In the genomic region with DNA sequence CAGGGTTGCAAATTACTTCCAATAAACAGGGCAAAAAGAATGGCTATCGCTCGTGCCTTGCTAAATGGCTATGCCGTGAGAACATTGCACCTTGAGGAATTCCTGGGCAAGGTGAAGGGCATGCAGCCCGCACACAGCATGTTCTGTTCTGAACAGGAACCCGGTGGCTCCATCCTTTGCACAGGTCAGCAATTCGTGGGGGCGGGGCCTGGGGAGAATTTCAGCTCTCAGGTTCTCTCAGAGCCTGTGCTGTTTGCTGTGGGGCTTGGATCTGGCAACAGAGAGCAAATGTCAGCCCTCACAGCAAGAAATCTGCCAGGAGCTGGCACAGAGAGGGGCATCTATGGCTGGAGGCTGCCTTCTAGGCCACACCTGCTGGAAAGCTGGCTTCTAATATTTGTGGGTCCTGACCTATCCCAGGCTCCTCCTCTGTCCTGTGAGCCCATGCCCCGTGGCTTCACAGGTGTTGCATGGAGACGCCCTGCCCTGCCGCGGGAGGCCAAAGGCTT, we compare ENCODE assay signal across 10 mouse cellular contexts. TPM values are rescaled to one million over a fixed set of nuclear protein-coding genes. Genes with fewer than 3 reads are reported as not detected.
DNase-seq lines count a peak whose midpoint lies in the region; ATAC-seq and TF ChIP-seq lines count a peak whose summit lies in the region.
"Had no signal": no experiment of that assay in that cellular context is flagged by ENCODE, and none has a peak within 500 bp of the region (broad histone marks: within the 10 kb centered on the region; RNA-seq: fewer than 3 reads in every experiment).

No protein-coding gene starts in this region.

- no peak for TF ChIP-seq CTCF in stomach, postnatal 0 days (IDR thresholded peaks at IDR 0.05; ENCODE audit: low read depth)

- H3K9ac ChIP-seq in kidney, embryonic 16.5 days (replicated peaks; ENCODE audit: low read length) = no peak overlapping the region
- H3K9ac ChIP-seq in stomach, postnatal 0 days (ENCODE audit: low read length) = no peak overlapping the region

- ATAC-seq in kidney, embryonic 16.5 days (ENCODE audit: low FRiP score, low TSS enrichment) = peak; percentile 74; the same call in 1 of the 2 replicates
- ATAC-seq in stomach, postnatal 0 days (ENCODE audit: low FRiP score, low TSS enrichment) = peak; percentile 52; the same call in 1 of the 2 replicates

- TF ChIP-seq EP300 in stomach, postnatal 0 days (optimal IDR thresholded peaks at IDR 0.05) = no peak

- DNase-seq in lung, adult 18-20 months = peak; percentile 42 to 66
- DNase-seq in lung, postnatal 4 days = no peak
- peak; percentile 30 to 36 for DNase-seq in cerebellum, postnatal 36 days
- DNase-seq in stomach, postnatal 0 days (ENCODE audit: low spot score) = peak; percentile 56
- DNase-seq in left cerebral cortex, adult 11 months (ENCODE audit: low spot score) = no peak
- DNase-seq in midbrain, embryonic 10.5 days (ENCODE audit: low spot score) = no peak
- DNase-seq: right cerebral cortex, postnatal 4 days had no signal

- no peaks in the 10 kb centered on the region for H3K9me3 ChIP-seq in kidney, embryonic 16.5 days (ENCODE audit: low read length)
- H3K9me3 ChIP-seq in stomach, postnatal 0 days (ENCODE audit: control insufficient read depth, low read length) = no peaks in the 10 kb centered on the region
- H3K9me3 ChIP-seq in midbrain, embryonic 10.5 days (replicated peaks) = 0 out of 2 replicates have a peak, but pooled peaks cover 6% of the 10 kb centered on the region

- no peaks in the 10 kb centered on the region for H3K27me3 ChIP-seq in kidney, embryonic 16.5 days (ENCODE audit: insufficient read depth, low read length)
- no peaks in the 10 kb centered on the region for H3K27me3 ChIP-seq in stomach, postnatal 0 days (ENCODE audit: control insufficient read depth, insufficient read depth, low read length)
- peaks cover 32% of the 10 kb centered on the region for H3K27me3 ChIP-seq in midbrain, embryonic 10.5 days (ENCODE audit: low read depth, poor library complexity, severe bottlenecking)

- peaks cover 14% of the 10 kb centered on the region for H3K4me1 ChIP-seq in kidney, embryonic 16.5 days (ENCODE audit: insufficient read depth, low read length)
- peaks cover 5% of the 10 kb centered on the region; the same call in 1 of the 2 replicates for H3K4me1 ChIP-seq in stomach, postnatal 0 days (replicated peaks; ENCODE audit: control insufficient read depth, insufficient read depth)
- H3K4me1 ChIP-seq in midbrain, embryonic 10.5 days = 0 out of 2 replicates have a peak, but pooled peaks cover 6% of the 10 kb centered on the region

- 43% methylated on average over 11 of the region's 11 CpGs for WGBS in kidney, embryonic 16.5 days
- 56% methylated on average over 11 of the region's 11 CpGs for WGBS in stomach, postnatal 0 days
- WGBS in midbrain, embryonic 10.5 days = 82% methylated on average over 11 of the region's 11 CpGs

- no peak overlapping the region for H3K4me2 ChIP-seq in kidney, embryonic 16.5 days (replicated peaks; ENCODE audit: low read depth, low read length)
- no peak overlapping the region for H3K4me2 ChIP-seq in stomach, postnatal 0 days (replicated peaks; ENCODE audit: low read depth)

- no peaks in the 10 kb centered on the region for H3K36me3 ChIP-seq in kidney, embryonic 16.5 days (ENCODE audit: insufficient read depth, low read length)
- no peaks in the 10 kb centered on the region for H3K36me3 ChIP-seq in stomach, postnatal 0 days (ENCODE audit: control insufficient read depth, insufficient read depth, low read length)
- no peaks in the 10 kb centered on the region for H3K36me3 ChIP-seq in midbrain, embryonic 10.5 days

- H3K27ac ChIP-seq in kidney, embryonic 16.5 days (ENCODE audit: low read length) = no peak overlapping the region; the same call in 1 of the 2 replicates
- H3K27ac ChIP-seq in stomach, postnatal 0 days (replicated peaks) = no peak overlapping the region
- no peak overlapping the region for H3K27ac ChIP-seq in midbrain, embryonic 10.5 days (replicated peaks)
- H3K27ac ChIP-seq: left cerebral cortex, adult 2 months; macrophage had no signal

- no peak overlapping the region for H3K4me3 ChIP-seq in kidney, embryonic 16.5 days (ENCODE audit: low read length)
- H3K4me3 ChIP-seq in stomach, postnatal 0 days (ENCODE audit: low read depth, low read length) = no peak overlapping the region
- H3K4me3 ChIP-seq in midbrain, embryonic 10.5 days = no peak overlapping the region
- H3K4me3 ChIP-seq: left cerebral cortex, adult 2 months had no signal

RNA-seq across cellular contexts. Expression of a gene that starts 19.7 kb away (rescaled TPM):
- polyA plus RNA-seq in kidney, embryonic 16.5 days (2015; fragmentation: Nextera tagmentation; extraction: Ambion mirVana) = 45.8 and 48.5 TPM in 2 replicates
- polyA plus RNA-seq in stomach, postnatal 0 days (2015; fragmentation: Nextera tagmentation; extraction: Ambion mirVana) = 37.1 and 39.1 TPM in 2 replicates
- polyA plus RNA-seq in midbrain, embryonic 10.5 days (2016; fragmentation: Nextera tagmentation; extraction: Ambion mirVana) = 192 and 243 TPM in 2 replicates

Comparison
In these comparisons a context has a peak if more than half of its experiments do, and no peak if none do; other contexts are left out.
1. DNase-seq: peak in lung, adult 18-20 months (2 of 2), cerebellum, postnatal 36 days (2 of 2) and stomach, postnatal 0 days (single experiment); none in lung, postnatal 4 days (0 of 2), left cerebral cortex, adult 11 months (single experiment) and midbrain, embryonic 10.5 days (single experiment).